Mouse (Mus musculus) liver, postnatal 0 days (tissue): Measurements from ENCODE around the gene Prtn3.

Experiments
- CTCF ChIP-seq: sonication (generic); IDR thresholded peaks from 2 replicates; pipeline ENCODE4 v1.5.1; 2016; ENCODE audit warnings: antibody characterized with exemption, low read depth
- EP300 ChIP-seq: IDR thresholded peaks from 2 replicates; pipeline ENCODE4 v1.6.1; 2016; ENCODE audit warnings: antibody characterized with exemption, low read depth, mild to moderate bottlenecking

DNA sequence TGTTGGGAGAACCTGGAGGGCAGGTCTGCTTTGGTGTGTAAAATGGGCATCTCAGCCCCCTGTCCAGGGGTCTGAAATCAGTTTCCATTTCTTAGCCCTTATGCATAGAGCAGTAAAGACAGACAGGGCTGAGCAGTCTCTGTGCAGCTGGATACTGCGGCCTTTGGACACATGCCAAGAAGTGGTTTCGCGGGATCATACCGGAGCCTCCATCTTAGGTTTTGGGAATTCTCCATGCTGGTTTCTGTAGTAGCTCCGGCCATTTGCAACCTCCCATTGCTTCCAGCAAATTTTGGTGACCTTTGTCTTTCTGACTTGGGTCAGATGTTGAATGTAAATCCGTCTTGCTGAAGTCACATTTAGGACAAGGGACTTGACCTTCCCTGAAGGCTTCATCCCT is 30.8 kb upstream of the Prtn3 start:
- TF ChIP-seq CTCF (no peak), EP300 (no peak)
